Mouse (Mus musculus) stomach, postnatal 0 days (tissue): Measurements from ENCODE around the gene Ltbp1.

Experiments used
- CTCF ChIP-seq: IDR thresholded peaks from 2 replicates; pipeline ENCODE4 v1.5.1; 2016; ENCODE audit warnings: antibody characterized with exemption, low read depth, mild to moderate bottlenecking, moderate library complexity
- EP300 ChIP-seq: optimal IDR thresholded peaks from 2 replicates; pipeline ENCODE3; 2016; ENCODE audit warnings: antibody characterized with exemption

GRCm38 (mm10) chr17:75244148-75244547, 238.8 kb downstream of the Ltbp1 start:
- TF ChIP-seq CTCF (no peak), EP300 (no peak)
